Mouse (Mus musculus) embryonic facial prominence, embryonic 11.5 days (tissue): ENCODE results near the gene Foxp4. TPM values are rescaled to one million over a fixed set of nuclear protein-coding genes. Genes with fewer than 3 reads are reported as not detected.

ENCODE experiments used
- ATAC-seq: fragments of 200-750 bp; cut with Nextera tagmentation; replicated peaks from 2 replicates; pipeline ENCODE4 v1.8.0; 2017; ENCODE audit warnings: low read depth; ENCODE audit not compliant: insufficient number of reproducible peaks, low FRiP score, low TSS enrichment
- DNase-seq: peaks from one replicate; pipeline ENCODE4 v3.0.0-alpha.2; 2015; ENCODE audit warnings: low spot score
- H3K27ac ChIP-seq: fragments of 300-500 bp; sonication (generic); replicated peaks from 2 replicates; pipeline ENCODE4 v1.5.1; 2014; ENCODE audit warnings: mild to moderate bottlenecking, low read depth, low read length, control low read depth
- H3K27me3 ChIP-seq: fragments of 300-500 bp; sonication (generic); 2 replicates; pipeline ENCODE4 v1.6.1; 2014; ENCODE audit warnings: mild to moderate bottlenecking, low read length, moderate library complexity, mixed read lengths; ENCODE audit not compliant: control insufficient read depth, insufficient read depth
- H3K36me3 ChIP-seq: fragments of 300-500 bp; sonication (generic); replicated peaks from 2 replicates; pipeline ENCODE4 v1.6.1; 2014; ENCODE audit warnings: low read depth, mild to moderate bottlenecking, low read length, moderate library complexity, mixed read lengths; ENCODE audit not compliant: control insufficient read depth, insufficient read depth
- H3K4me1 ChIP-seq: fragments of 300-500 bp; sonication (generic); 2 replicates; pipeline ENCODE4 v1.6.1; 2014; ENCODE audit warnings: low read length, mixed read lengths; ENCODE audit not compliant: control insufficient read depth, insufficient read depth
- H3K4me2 ChIP-seq: fragments of 300-500 bp; sonication (generic); 2 replicates; pipeline ENCODE4 v1.6.1; 2014; ENCODE audit warnings: low read depth, mild to moderate bottlenecking, control low read depth, low read length, moderate library complexity
- H3K4me3 ChIP-seq: fragments of 300-500 bp; sonication (generic); 2 replicates; pipeline ENCODE4 v1.5.1; 2014; ENCODE audit warnings: low read depth, low read length, control low read depth
- H3K9ac ChIP-seq: fragments of 300-500 bp; sonication (generic); replicated peaks from 2 replicates; pipeline ENCODE4 v1.6.1; 2014; ENCODE audit warnings: mild to moderate bottlenecking, control low read depth, low read length
- H3K9me3 ChIP-seq: fragments of 300-500 bp; sonication (generic); replicated peaks from 2 replicates; pipeline ENCODE4 v1.6.1; 2016; ENCODE audit warnings: mild to moderate bottlenecking, low read length, inconsistent platforms, mixed read lengths; ENCODE audit not compliant: control insufficient read depth
- WGBS: fragments of 180-500 bp; shearing (Covaris S2); extraction: QIAGEN DNeasy Blood & Tissue Kit; methylation state at CpG from one replicate; pipeline ENCODE4 v1.1.7; 2014; 5-methylcytosine and 5-hydroxymethylcytosine counted together
- polyA plus RNA-seq: library from polyadenylated mRNA; unstranded; fragments of >200 nt; fragmentation: Nextera tagmentation; extraction: Ambion mirVana; gene quantifications from 2 replicates; pipeline ENCODE4 v1.2.1, GENCODE M21; 2014

Foxp4 gene
- polyA plus RNA-seq, 1 experiment from 2014 or later, result 29.0 TPM

DNA sequence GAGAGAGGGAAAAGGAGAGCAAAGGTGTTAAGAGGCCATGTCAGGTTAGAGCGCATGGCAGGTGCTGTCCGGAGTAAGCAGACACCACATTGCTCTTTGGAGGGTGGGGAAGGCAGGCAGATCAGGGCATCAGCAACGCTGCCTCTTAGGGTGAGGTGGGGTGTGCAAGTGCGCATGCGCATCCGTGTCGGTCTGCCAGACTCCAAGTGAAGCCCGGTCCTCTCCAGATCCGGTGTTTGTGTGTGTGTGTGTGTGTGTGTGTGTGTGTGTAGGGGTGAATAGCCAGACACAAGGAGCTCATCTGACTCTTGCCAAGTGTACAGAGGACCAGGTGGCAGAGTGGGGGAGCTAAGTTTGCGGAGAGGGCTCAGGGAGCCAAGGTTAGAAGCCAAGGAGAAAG, 58.4 kb downstream of the Foxp4 start:
- Histone ChIP-seq H3K27ac (no peak overlapping the region), H3K4me2 (no peak overlapping the region), H3K4me1 (no peaks in the 10 kb centered on the region; the same call in 1 of the 2 replicates), H3K9ac (no peak overlapping the region), H3K27me3 (no peaks in the 10 kb centered on the region), H3K36me3 (peaks cover 3% of the 10 kb centered on the region; the same call in 1 of the 2 replicates), H3K4me3 (no peak overlapping the region), H3K9me3 (no peaks in the 10 kb centered on the region)
- DNase-seq (no peak), ATAC-seq (no peak)
- WGBS, result 75% methylated on average over 10 of the region's 10 CpGs

DNA sequence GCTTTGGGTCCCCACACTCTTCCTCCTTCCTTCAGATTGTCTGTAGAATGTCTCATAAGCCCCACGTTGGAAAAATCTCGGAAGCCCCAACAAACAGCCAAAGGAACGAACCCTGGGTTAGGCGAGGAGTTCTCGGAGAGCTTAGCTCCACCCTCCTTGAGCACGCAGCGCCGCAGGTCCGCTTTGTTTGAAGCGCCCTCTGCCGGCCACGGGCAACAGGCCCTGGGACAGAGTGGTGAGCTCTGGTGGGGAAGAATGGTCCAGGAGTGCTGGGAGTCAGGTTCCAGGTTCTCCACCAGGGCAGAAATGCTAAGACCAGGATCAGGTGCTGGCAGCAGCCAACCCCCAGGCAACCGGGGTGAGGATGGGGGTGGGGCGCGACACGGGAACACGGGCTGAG, 59.9 kb downstream of the Foxp4 start:
- Histone ChIP-seq H3K27me3 (no peaks in the 10 kb centered on the region), H3K4me2 (no peak overlapping the region), H3K9me3 (no peaks in the 10 kb centered on the region), H3K9ac (no peak overlapping the region; the same call in 1 of the 2 replicates), H3K27ac (no peak overlapping the region), H3K4me1 (peaks cover 5% of the 10 kb centered on the region; the same call in 1 of the 2 replicates), H3K36me3 (peaks cover 3% of the 10 kb centered on the region; the same call in 1 of the 2 replicates), H3K4me3 (no peak overlapping the region)
- 3% methylated on average over 17 of the region's 17 CpGs for WGBS
- ATAC-seq (peak; percentile 72), DNase-seq (peak; percentile 92)

- peaks cover 5% of the 10 kb centered on the region; the same call in 1 of the 2 replicates for H3K4me1 ChIP-seq
- H3K27ac ChIP-seq, result peak overlapping the region; percentile 56; the same call in 1 of the 2 replicates
- peak; percentile 17; the same call in 1 of the 2 replicates for ATAC-seq
- H3K4me2 ChIP-seq, result no peak overlapping the region; the same call in 1 of the 2 replicates
- no peak overlapping the region for H3K4me3 ChIP-seq
- no peaks in the 10 kb centered on the region for H3K36me3 ChIP-seq
- peak; percentile 51 for DNase-seq
- H3K27me3 ChIP-seq, result no peaks in the 10 kb centered on the region
- H3K9me3 ChIP-seq, result no peaks in the 10 kb centered on the region
- 0 out of 2 replicates have a peak overlapping the region, but pooled peaks have one; percentile 25 for H3K9ac ChIP-seq
- WGBS, result 8% methylated on average over 11 of the region's 11 CpGs
Measured at GRCm38 (mm10) chr17:47863437-47863836, 61.0 kb downstream of the Foxp4 start.

DNA sequence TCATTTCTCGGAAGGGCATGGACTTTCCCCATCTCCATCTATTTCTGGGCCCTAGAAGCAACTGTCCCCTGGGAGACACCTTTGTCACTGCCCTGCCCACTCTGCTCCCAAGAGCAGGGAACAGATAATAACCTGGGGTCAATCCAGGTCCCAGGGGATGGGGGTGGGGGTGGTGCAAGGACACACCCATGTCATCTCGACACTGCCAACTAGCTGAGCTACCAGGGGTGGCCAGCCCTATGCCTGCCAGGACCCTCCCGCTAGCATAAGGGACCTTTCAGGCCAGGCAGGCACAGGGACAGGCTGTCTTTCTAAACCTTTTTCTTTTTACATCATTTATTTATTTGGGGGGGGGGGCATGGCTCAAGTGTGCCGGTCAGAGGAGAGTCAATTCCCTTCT, 61.4 kb downstream of the Foxp4 start:
- Histone ChIP-seq H3K36me3 (no peaks in the 10 kb centered on the region), H3K4me2 (no peak overlapping the region), H3K9ac (no peak overlapping the region), H3K4me3 (no peak overlapping the region), H3K9me3 (no peaks in the 10 kb centered on the region), H3K27ac (0 out of 2 replicates have a peak overlapping the region, but pooled peaks have one; percentile 56), H3K4me1 (peaks cover 5% of the 10 kb centered on the region; the same call in 1 of the 2 replicates), H3K27me3 (no peaks in the 10 kb centered on the region)
- 56% methylated on average over 4 of the region's 4 CpGs for WGBS
- DNase-seq, result no peak
- ATAC-seq, result no peak

- Histone ChIP-seq H3K4me3 (no peak overlapping the region), H3K27ac (no peak overlapping the region), H3K9me3 (no peaks in the 10 kb centered on the region), H3K4me1 (peaks cover 4% of the 10 kb centered on the region; the same call in 1 of the 2 replicates), H3K4me2 (no peak overlapping the region), H3K9ac (no peak overlapping the region), H3K27me3 (no peaks in the 10 kb centered on the region), H3K36me3 (no peaks in the 10 kb centered on the region)
- ATAC-seq (no peak), DNase-seq (no peak)
- 76% methylated on average over 4 of the region's 4 CpGs for WGBS
Measured at GRCm38 (mm10) chr17:47855544-47855943, 68.9 kb downstream of the Foxp4 start.

- 85% methylated on average over 8 of the region's 8 CpGs for WGBS
- H3K27me3 ChIP-seq, result no peaks in the 10 kb centered on the region
- H3K36me3 ChIP-seq, result no peaks in the 10 kb centered on the region
- H3K4me1 ChIP-seq, result no peaks in the 10 kb centered on the region
- DNase-seq, result no peak
- H3K9ac ChIP-seq, result no peak overlapping the region
- ATAC-seq, result no peak
- H3K4me3 ChIP-seq, result no peak overlapping the region
- no peak overlapping the region for H3K4me2 ChIP-seq
- H3K9me3 ChIP-seq, result no peaks in the 10 kb centered on the region
- H3K27ac ChIP-seq, result no peak overlapping the region
Measured at GRCm38 (mm10) chr17:47854908-47855307, 69.5 kb downstream of the Foxp4 start.

DNA sequence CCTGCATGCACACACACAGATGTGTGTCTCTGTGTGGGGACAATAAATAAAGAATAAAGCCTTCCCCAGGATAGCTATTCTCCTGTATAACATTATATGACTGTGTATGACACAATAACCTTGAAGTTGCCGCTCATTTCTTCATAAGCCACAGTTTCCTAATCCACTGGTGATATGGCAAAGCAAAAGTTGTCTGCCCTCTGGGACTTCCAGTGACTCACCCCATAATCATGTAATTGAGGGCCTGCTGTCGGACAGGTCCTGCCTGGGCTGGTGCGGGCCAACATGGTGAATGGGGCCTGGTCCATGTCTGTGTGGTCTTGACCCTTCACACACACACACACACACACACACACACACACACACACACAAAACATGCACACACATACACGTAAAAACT, 70.7 kb downstream of the Foxp4 start:
- Histone ChIP-seq H3K4me1 (no peaks in the 10 kb centered on the region), H3K36me3 (no peaks in the 10 kb centered on the region), H3K4me2 (no peak overlapping the region), H3K27me3 (no peaks in the 10 kb centered on the region), H3K27ac (no peak overlapping the region), H3K9me3 (no peaks in the 10 kb centered on the region), H3K4me3 (no peak overlapping the region), H3K9ac (no peak overlapping the region)
- 85% methylated on average over 4 of the region's 4 CpGs for WGBS
- ATAC-seq (no peak), DNase-seq (no peak)

DNA sequence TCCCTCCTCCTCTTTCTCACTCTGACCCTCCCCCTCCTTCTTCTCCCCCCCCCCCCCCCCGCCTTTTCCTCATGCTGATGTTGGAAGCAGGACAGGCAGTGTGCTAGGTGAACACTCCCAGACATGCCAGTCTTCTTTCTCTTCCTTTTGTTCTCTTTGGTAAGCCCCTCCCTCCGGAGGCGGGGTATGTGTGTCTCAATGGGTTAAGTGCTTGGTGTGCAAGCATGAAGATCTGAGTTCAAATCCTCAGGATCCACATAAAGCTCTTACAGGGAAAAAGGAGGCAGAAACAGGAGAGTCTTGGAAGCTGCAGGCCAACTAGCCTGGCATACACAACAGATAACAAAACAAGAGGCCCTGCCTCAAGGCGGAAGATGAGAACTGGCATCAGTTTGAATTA, 71.1 kb downstream of the Foxp4 start:
- DNase-seq, result no peak
- H3K4me3 ChIP-seq, result no peak overlapping the region
- H3K36me3 ChIP-seq, result no peaks in the 10 kb centered on the region
- H3K4me2 ChIP-seq, result no peak overlapping the region
- no peak overlapping the region for H3K27ac ChIP-seq
- no peak for ATAC-seq
- H3K4me1 ChIP-seq, result no peaks in the 10 kb centered on the region
- WGBS, result 85% methylated on average over 3 of the region's 4 CpGs
- H3K9ac ChIP-seq, result no peak overlapping the region
- no peaks in the 10 kb centered on the region for H3K27me3 ChIP-seq
- H3K9me3 ChIP-seq, result no peaks in the 10 kb centered on the region
